ENCODE assay signal across 25 mouse cellular contexts in the genomic region with DNA sequence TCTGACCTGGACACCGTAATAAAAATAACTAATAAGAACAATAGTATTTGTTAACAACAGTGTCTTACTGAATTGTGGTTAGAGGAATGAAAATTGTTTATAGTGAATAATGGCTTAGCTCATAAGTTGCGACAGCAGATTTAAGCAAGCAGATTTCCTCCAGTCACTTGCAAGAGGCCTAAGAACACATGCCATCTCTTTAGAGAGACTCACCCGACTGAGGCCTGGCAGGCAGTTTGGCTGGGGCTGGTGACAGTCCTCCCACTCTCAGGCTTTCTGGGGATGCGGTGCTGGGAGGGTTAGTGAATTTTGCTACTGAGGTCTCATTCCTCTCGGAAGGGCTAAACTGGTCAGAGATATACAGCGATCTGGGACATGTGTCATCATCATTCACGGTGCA. TPM values are rescaled to one million over a fixed set of nuclear protein-coding genes. Genes with fewer than 3 reads are reported as not detected.
"Had no signal": no experiment of that assay in that cellular context is flagged by ENCODE, and none has a peak within 500 bp of the region (broad histone marks: within the 10 kb centered on the region; RNA-seq: fewer than 3 reads in every experiment).

No protein-coding gene starts in this region.

- DNase-seq: lung, adult 18-20 months; lung, embryonic 14.5 days; lung, postnatal 10 days; lung, postnatal 4 days; midbrain, embryonic 14.5 days; retina, postnatal 1 day; right cerebral cortex, adult 18-20 months; right cerebral cortex, postnatal 25 days; right cerebral cortex, postnatal 4 days; spleen, adult 18-20 months; thymus, adult 2 months; thymus, postnatal 25 days; thymus, postnatal 4 days had no signal

- H3K4me1 ChIP-seq: neural tube, embryonic 15.5 days; stomach, embryonic 15.5 days had no signal

- H3K4me2 ChIP-seq: lung, embryonic 14.5 days; midbrain, embryonic 12.5 days; neural tube, embryonic 13.5 days; neural tube, embryonic 15.5 days; stomach, embryonic 15.5 days had no signal

- H3K9ac ChIP-seq: lung, embryonic 14.5 days; midbrain, embryonic 12.5 days; neural tube, embryonic 13.5 days; neural tube, embryonic 15.5 days; stomach, embryonic 15.5 days had no signal

- H3K27ac ChIP-seq: midbrain, embryonic 10.5 days; midbrain, embryonic 12.5 days; neural tube, embryonic 13.5 days; neural tube, embryonic 15.5 days; stomach, embryonic 15.5 days; stomach, postnatal 0 days had no signal

- H3K36me3 ChIP-seq: midbrain, embryonic 10.5 days; midbrain, embryonic 12.5 days; neural tube, embryonic 13.5 days; neural tube, embryonic 15.5 days; stomach, embryonic 15.5 days had no signal

- H3K9me3 ChIP-seq: midbrain, embryonic 10.5 days; midbrain, embryonic 12.5 days; neural tube, embryonic 13.5 days; neural tube, embryonic 15.5 days; stomach, embryonic 15.5 days had no signal

- ATAC-seq: midbrain, embryonic 16.5 days had no signal

- H3K27me3 ChIP-seq: midbrain, embryonic 12.5 days; neural tube, embryonic 13.5 days; neural tube, embryonic 15.5 days; stomach, embryonic 15.5 days had no signal

- H3K4me3 ChIP-seq: midbrain, embryonic 10.5 days; midbrain, embryonic 12.5 days; myocyte; neural tube, embryonic 13.5 days; neural tube, embryonic 15.5 days; stomach, embryonic 15.5 days had no signal

RNA-seq across cellular contexts. Expression of a gene that starts 10.3 kb away (rescaled TPM):
- total RNA-seq: megakaryocyte, adult 5-6 weeks; megakaryocyte-erythroid progenitor cell, adult 5-6 weeks had no signal
- polyA plus RNA-seq: midbrain, embryonic 10.5 days; midbrain, embryonic 12.5 days; midbrain, embryonic 14.5 days; midbrain, embryonic 16.5 days; myocyte; neural tube, embryonic 11.5 days; neural tube, embryonic 13.5 days; neural tube, embryonic 15.5 days; small intestine, adult 2 months; thymus, adult 2 months had no signal

RNA-seq across cellular contexts. Expression of a gene that starts 34.2 kb away (rescaled TPM):
- total RNA-seq: megakaryocyte, adult 5-6 weeks; megakaryocyte-erythroid progenitor cell, adult 5-6 weeks had no signal
